Comparison of ENCODE assay signal across 33 mouse cellular contexts in the genomic region with DNA sequence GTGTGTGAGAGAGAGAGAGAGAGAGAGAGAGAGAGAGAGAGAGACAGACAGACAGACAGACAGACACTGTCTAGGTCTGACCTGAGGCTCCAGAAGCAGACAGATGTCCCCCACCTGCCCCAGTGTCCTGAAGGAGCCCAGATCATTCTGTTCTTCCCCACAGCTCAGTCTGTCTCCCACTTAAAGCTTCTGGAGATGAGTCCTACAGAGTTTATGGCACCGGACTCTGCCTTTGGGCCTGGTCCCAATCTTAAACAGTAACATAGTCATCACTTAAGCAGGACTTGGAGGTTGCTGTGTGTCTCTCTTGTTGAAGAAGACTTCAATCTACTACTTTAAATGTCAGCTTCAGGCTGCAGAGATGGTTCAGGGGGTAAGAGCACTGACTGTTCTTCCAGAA. TPM values are rescaled to one million over a fixed set of nuclear protein-coding genes. Genes with fewer than 3 reads are reported as not detected.
"Had no signal": no experiment of that assay in that cellular context is flagged by ENCODE, and none has a peak within 500 bp of the region (broad histone marks: within the 10 kb centered on the region; RNA-seq: fewer than 3 reads in every experiment).

No protein-coding gene starts in this region.

- H3K4me1 ChIP-seq: embryonic facial prominence, embryonic 10.5 days; embryonic facial prominence, embryonic 12.5 days; embryonic facial prominence, embryonic 13.5 days; embryonic facial prominence, embryonic 15.5 days; forebrain, embryonic 10.5 days; forebrain, embryonic 12.5 days; forebrain, embryonic 13.5 days; forebrain, embryonic 15.5 days had no signal

- H3K9me3 ChIP-seq: embryonic facial prominence, embryonic 10.5 days; embryonic facial prominence, embryonic 12.5 days; embryonic facial prominence, embryonic 13.5 days; embryonic facial prominence, embryonic 15.5 days; forebrain, embryonic 10.5 days; forebrain, embryonic 12.5 days; forebrain, embryonic 13.5 days; forebrain, embryonic 15.5 days had no signal

- H3K4me3 ChIP-seq: embryonic facial prominence, embryonic 10.5 days; embryonic facial prominence, embryonic 12.5 days; embryonic facial prominence, embryonic 13.5 days; embryonic facial prominence, embryonic 15.5 days; erythroblast, embryonic 14.5 days; forebrain, embryonic 10.5 days; forebrain, embryonic 12.5 days; forebrain, embryonic 13.5 days; forebrain, embryonic 15.5 days; gastrocnemius, adult 2 months; heart, adult 2 months had no signal

- H3K36me3 ChIP-seq: embryonic facial prominence, embryonic 10.5 days; embryonic facial prominence, embryonic 12.5 days; embryonic facial prominence, embryonic 13.5 days; embryonic facial prominence, embryonic 15.5 days; forebrain, embryonic 10.5 days; forebrain, embryonic 15.5 days had no signal

- H3K27ac ChIP-seq: embryonic facial prominence, embryonic 10.5 days; embryonic facial prominence, embryonic 12.5 days; embryonic facial prominence, embryonic 13.5 days; embryonic facial prominence, embryonic 15.5 days; forebrain, embryonic 10.5 days; forebrain, embryonic 12.5 days; forebrain, embryonic 13.5 days; forebrain, embryonic 15.5 days; gastrocnemius, adult 2 months; heart, adult 2 months had no signal

- DNase-seq: cerebellum, adult 2 months; cerebellum, adult 8-10 months; cerebellum, adult 9-11 months; gastrocnemius, postnatal 14 days; gastrocnemius, postnatal 25 days; gastrocnemius, postnatal 36 days had no signal

- H3K27me3 ChIP-seq: embryonic facial prominence, embryonic 12.5 days; embryonic facial prominence, embryonic 13.5 days; embryonic facial prominence, embryonic 15.5 days; forebrain, embryonic 12.5 days; forebrain, embryonic 13.5 days; forebrain, embryonic 15.5 days had no signal

RNA-seq across cellular contexts. Expression of a gene that starts 15.6 kb away (rescaled TPM):
- polyA plus RNA-seq: erythroblast, embryonic 14.5 days had no signal

RNA-seq across cellular contexts. Expression of a gene that starts 38.3 kb away (rescaled TPM):
- total RNA-seq: common myeloid progenitor, adult 5-6 weeks; forebrain, postnatal 0 days; gastrocnemius, adult 18-20 months; gastrocnemius, adult 2 months; gastrocnemius, adult 8-10 months; gastrocnemius, postnatal 10 days; gastrocnemius, postnatal 14 days; gastrocnemius, postnatal 25 days; gastrocnemius, postnatal 36 days; gastrocnemius, postnatal 4 days; granulocyte monocyte progenitor cell, adult 5-6 weeks; heart, adult 18-20 months; heart, adult 2 months had no signal
- polyA plus RNA-seq: cerebellum, adult 2 months; cortical plate, adult 2 months; embryonic facial prominence, embryonic 10.5 days; embryonic facial prominence, embryonic 11.5 days; embryonic facial prominence, embryonic 12.5 days; embryonic facial prominence, embryonic 13.5 days; embryonic facial prominence, embryonic 14.5 days; embryonic facial prominence, embryonic 15.5 days; erythroblast, embryonic 14.5 days; forebrain, embryonic 10.5 days; forebrain, embryonic 11.5 days; forebrain, embryonic 12.5 days; forebrain, embryonic 13.5 days; forebrain, embryonic 14.5 days; forebrain, embryonic 15.5 days; forebrain, embryonic 16.5 days; forebrain, postnatal 0 days; frontal cortex, adult 2 months; gonadal fat pad, adult 2 months; heart, adult 2 months had no signal

RNA-seq across cellular contexts. Expression of a gene that starts 48.0 kb away (rescaled TPM):
- total RNA-seq: granulocyte monocyte progenitor cell, adult 5-6 weeks had no signal
- polyA plus RNA-seq: erythroblast, embryonic 14.5 days had no signal
